Mouse (Mus musculus) megakaryocyte, embryonic 14.5 days (primary cell): Measurements from ENCODE around the gene Hsp90ab1.

ENCODE experiments used
- FLI1 ChIP-seq: IDR thresholded peaks from 2 replicates; pipeline ENCODE4 v1.6.1; 2012; ENCODE audit warnings: low read length, inconsistent platforms, mixed read lengths
- GATA1 ChIP-seq: IDR thresholded peaks from 3 replicates; pipeline ENCODE4 v1.6.1; 2012; ENCODE audit warnings: mixed read lengths, low read length, inconsistent platforms, borderline replicate concordance

DNA sequence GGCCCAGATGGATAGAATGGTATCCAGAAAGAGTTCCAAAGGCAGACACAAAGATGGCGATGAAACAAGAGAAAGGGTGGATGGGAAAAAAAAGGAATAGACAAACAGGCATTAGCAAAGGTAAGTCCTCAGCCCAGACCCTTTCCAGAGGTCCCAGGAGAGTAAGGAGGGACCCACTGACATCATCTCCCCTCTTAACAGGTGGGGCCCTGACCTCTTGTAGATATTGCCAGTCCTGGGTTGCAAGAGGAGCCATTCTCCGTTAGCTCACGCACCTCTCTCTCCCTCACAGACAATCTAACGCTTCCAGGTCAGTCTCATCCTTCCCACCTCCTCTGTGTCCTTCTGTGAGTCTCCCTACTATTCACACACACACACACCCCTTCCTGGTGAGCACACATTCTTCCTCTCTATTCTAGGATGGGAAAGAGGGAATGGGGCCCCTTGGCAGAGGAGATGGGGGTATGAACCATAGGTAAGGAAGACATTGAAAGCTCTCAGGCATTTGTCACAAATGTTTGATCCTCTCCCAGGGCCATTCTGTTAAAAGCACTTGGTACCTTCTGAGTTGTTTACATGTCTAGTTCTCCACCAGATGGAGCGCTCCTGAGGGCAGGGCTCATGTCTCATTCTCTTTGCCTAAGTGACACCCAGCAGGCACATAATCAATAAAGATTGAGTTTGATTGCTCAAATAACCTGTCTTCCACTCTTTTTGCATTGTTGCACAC is 25.4 kb downstream of the Hsp90ab1 start:
- TF ChIP-seq GATA1: no peak
- no peak for TF ChIP-seq FLI1
